Mouse (Mus musculus) stomach, postnatal 0 days (tissue): ENCODE results near the gene Atxn1. TPM values are rescaled to one million over a fixed set of nuclear protein-coding genes. Genes with fewer than 3 reads are reported as not detected.

Source experiments
- ATAC-seq: fragments of 200-750 bp; cut with Nextera tagmentation; 2 replicates; pipeline ENCODE4 v1.8.0; 2017; ENCODE audit not compliant: low FRiP score, low TSS enrichment
- DNase-seq: peaks from one replicate; pipeline ENCODE4 v3.0.0-alpha.2; 2016; ENCODE audit warnings: low spot score
- H3K27ac ChIP-seq: fragments of 300-500 bp; sonication (generic); replicated peaks from 2 replicates; pipeline ENCODE4 v1.5.1; 2014; ENCODE audit warnings: mild to moderate bottlenecking, control low read depth
- H3K27me3 ChIP-seq: fragments of 300-500 bp; sonication (generic); 2 replicates; pipeline ENCODE4 v1.6.1; 2014; ENCODE audit warnings: low read length; ENCODE audit not compliant: control insufficient read depth, insufficient read depth
- H3K36me3 ChIP-seq: fragments of 300-500 bp; sonication (generic); 2 replicates; pipeline ENCODE4 v1.6.1; 2014; ENCODE audit warnings: low read length, mixed read lengths; ENCODE audit not compliant: control insufficient read depth, insufficient read depth
- H3K4me1 ChIP-seq: fragments of 300-500 bp; sonication (generic); replicated peaks from 2 replicates; pipeline ENCODE4 v1.6.1; 2014; ENCODE audit warnings: antibody characterized with exemption; ENCODE audit not compliant: control insufficient read depth, insufficient read depth
- H3K4me2 ChIP-seq: fragments of 300-500 bp; sonication (generic); replicated peaks from 2 replicates; pipeline ENCODE4 v1.6.1; 2014; ENCODE audit warnings: low read depth, mild to moderate bottlenecking, control low read depth, moderate library complexity
- H3K4me3 ChIP-seq: fragments of 300-500 bp; sonication (generic); 2 replicates; pipeline ENCODE4 v1.5.1; 2014; ENCODE audit warnings: low read depth, low read length, control low read depth
- H3K9ac ChIP-seq: fragments of 300-500 bp; sonication (generic); 2 replicates; pipeline ENCODE4 v1.6.1; 2014; ENCODE audit warnings: mild to moderate bottlenecking, low read length, control low read depth, mixed read lengths
- H3K9me3 ChIP-seq: fragments of 300-500 bp; sonication (generic); 2 replicates; pipeline ENCODE4 v1.6.1; 2016; ENCODE audit warnings: low read length; ENCODE audit not compliant: control insufficient read depth
- CTCF ChIP-seq: IDR thresholded peaks from 2 replicates; pipeline ENCODE4 v1.5.1; 2016; ENCODE audit warnings: antibody characterized with exemption, low read depth, mild to moderate bottlenecking, moderate library complexity
- EP300 ChIP-seq: optimal IDR thresholded peaks from 2 replicates; pipeline ENCODE3; 2016; ENCODE audit warnings: antibody characterized with exemption
- WGBS: fragments of 180-500 bp; shearing (Covaris S2); extraction: QIAGEN DNeasy Blood & Tissue Kit; methylation state at CpG from one replicate; pipeline ENCODE4 v1.1.7; 2014; 5-methylcytosine and 5-hydroxymethylcytosine counted together
- polyA plus RNA-seq: library from polyadenylated mRNA; unstranded; fragments of >200 nt; fragmentation: Nextera tagmentation; extraction: Ambion mirVana; gene quantifications from 2 replicates; pipeline ENCODE4 v1.2.1, GENCODE M21; 2015

The Atxn1 gene
- polyA plus RNA-seq, 1 experiment from 2014 or later, result 7.0 TPM

- Histone ChIP-seq H3K36me3 (no peaks in the 10 kb centered on the region), H3K27ac (no peak overlapping the region), H3K4me1 (peaks cover 2% of the 10 kb centered on the region; the same call in 1 of the 2 replicates), H3K4me3 (no peak overlapping the region), H3K27me3 (no peaks in the 10 kb centered on the region), H3K9ac (no peak overlapping the region), H3K4me2 (no peak overlapping the region), H3K9me3 (no peaks in the 10 kb centered on the region)
- DNase-seq, result no peak
- ATAC-seq, result no peak
- 66% methylated on average over 6 of the region's 6 CpGs for WGBS
- no peak for TF ChIP-seq EP300
- TF ChIP-seq CTCF, result no peak
Observed at GRCm38 (mm10) chr13:45875686-45876367, 89.0 kb downstream of the Atxn1 start.

DNA sequence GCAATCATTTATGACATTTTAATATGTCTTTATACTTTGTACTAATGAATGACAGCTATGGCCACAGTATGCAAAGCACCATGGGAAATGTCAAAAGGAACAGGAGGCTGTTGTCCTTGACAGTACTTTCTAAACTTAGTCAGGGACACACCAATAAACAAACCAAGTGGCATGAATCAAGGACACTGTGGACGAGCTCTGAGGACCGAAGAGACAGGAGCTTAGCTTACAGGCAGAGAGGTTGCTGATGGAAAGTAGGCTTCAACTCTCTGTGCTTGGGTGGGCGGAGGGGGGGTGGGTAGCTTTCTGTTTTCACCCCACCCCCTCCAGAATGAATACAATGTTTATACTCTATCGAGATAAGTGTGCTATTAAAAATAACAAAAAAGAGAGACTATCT lies 90.6 kb downstream of the Atxn1 start:
- TF ChIP-seq CTCF (no peak), EP300 (no peak)
- no peak for DNase-seq
- no peaks in the 10 kb centered on the region for H3K27me3 ChIP-seq
- H3K9ac ChIP-seq, result no peak overlapping the region
- no peak overlapping the region for H3K4me2 ChIP-seq
- no peaks in the 10 kb centered on the region for H3K4me1 ChIP-seq
- no peaks in the 10 kb centered on the region for H3K9me3 ChIP-seq
- H3K4me3 ChIP-seq, result no peak overlapping the region
- no peak overlapping the region for H3K27ac ChIP-seq
- no peak for ATAC-seq
- H3K36me3 ChIP-seq, result no peaks in the 10 kb centered on the region
- 80% methylated on average over 4 of the region's 4 CpGs for WGBS

DNA sequence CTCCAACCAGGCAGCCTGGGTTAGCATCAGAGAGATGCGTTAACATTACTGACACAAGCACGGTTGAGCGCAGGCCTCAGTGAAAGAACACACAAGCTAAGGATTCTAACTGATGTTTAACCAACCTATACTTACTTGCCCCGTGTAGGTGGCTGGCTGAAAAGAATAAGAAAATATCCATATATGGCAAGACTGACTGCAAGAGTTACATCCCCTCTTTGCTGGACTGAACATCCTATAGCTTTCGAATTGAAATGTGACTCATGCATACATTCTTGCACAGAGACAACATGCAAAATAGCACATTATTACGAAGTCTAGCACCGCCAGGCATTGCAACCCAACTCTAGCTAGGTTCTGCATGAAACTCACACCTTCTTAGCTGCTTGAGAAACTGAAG lies 91.8 kb downstream of the Atxn1 start:
- ATAC-seq, result no peak
- TF ChIP-seq EP300 (no peak), CTCF (no peak)
- H3K27ac ChIP-seq, result no peak overlapping the region

DNA sequence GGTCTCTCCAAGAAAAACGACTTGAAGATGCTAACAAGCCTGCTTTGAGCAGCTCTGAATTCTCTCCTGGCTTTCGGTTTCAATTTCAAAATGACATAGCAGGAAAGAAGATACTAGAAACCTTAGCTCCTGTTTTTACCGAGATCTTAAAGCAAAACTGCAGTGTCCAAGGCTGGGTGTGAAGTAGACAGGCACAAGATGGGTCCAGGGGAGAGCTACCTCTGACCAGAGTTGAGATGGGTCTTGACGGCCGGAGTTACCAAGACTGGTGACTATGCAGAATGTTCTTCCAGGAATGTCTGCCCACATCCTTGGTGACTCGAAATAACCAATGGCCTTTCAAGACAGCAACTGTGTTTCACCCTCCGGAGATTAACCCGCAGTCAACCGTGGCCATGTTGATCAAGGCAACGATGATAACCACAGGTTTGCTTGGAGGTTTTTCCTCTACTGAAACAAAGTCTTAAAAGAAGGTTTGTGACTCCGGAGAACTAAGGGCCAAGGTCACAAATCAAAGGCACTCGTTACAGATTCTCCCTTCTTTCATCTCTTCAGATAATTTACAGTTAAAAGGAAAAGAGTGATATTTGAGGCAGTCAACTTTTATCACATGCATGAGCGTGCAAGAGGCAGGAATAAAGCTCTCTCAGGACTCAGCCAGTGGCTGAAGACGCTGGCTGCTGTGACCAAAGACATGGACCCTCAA lies 92.6 kb downstream of the Atxn1 start:
- Histone ChIP-seq H3K4me1 (peaks cover 3% of the 10 kb centered on the region; the same call in 1 of the 2 replicates), H3K9ac (peak overlapping the region; percentile 19; the same call in 1 of the 2 replicates), H3K9me3 (no peaks in the 10 kb centered on the region), H3K27me3 (no peaks in the 10 kb centered on the region), H3K36me3 (no peaks in the 10 kb centered on the region), H3K4me3 (peak overlapping the region; percentile 5; the same call in 1 of the 2 replicates), H3K27ac (peak overlapping the region; percentile 30; the same call in 1 of the 2 replicates), H3K4me2 (peak overlapping the region; percentile 12)
- TF ChIP-seq EP300 (no peak), CTCF (no peak)
- 65% methylated on average over 14 of the region's 14 CpGs for WGBS
- ATAC-seq (no peak), DNase-seq (no peak)

More for the DNA sequence above, 91.8 kb downstream of the Atxn1 start:
- no peaks in the 10 kb centered on the region for H3K36me3 ChIP-seq
- no peak overlapping the region for H3K9ac ChIP-seq
- no peaks in the 10 kb centered on the region for H3K27me3 ChIP-seq
- H3K4me2 ChIP-seq, result no peak overlapping the region
- WGBS, result 82% methylated on average over 7 of the region's 7 CpGs
- H3K4me1 ChIP-seq, result no peaks in the 10 kb centered on the region
- no peak overlapping the region for H3K4me3 ChIP-seq
- no peak for DNase-seq
- no peaks in the 10 kb centered on the region for H3K9me3 ChIP-seq

GRCm38 (mm10) chr13:45871554-45871953 lies 93.3 kb downstream of the Atxn1 start:
- Histone ChIP-seq H3K4me3 (peak overlapping the region; percentile 5; the same call in 1 of the 2 replicates), H3K27ac (no peak overlapping the region), H3K4me1 (peaks cover 3% of the 10 kb centered on the region; the same call in 1 of the 2 replicates), H3K36me3 (no peaks in the 10 kb centered on the region), H3K9me3 (no peaks in the 10 kb centered on the region), H3K4me2 (peak overlapping the region; percentile 12), H3K27me3 (no peaks in the 10 kb centered on the region), H3K9ac (no peak overlapping the region)
- no peak for TF ChIP-seq CTCF
- TF ChIP-seq EP300, result no peak
- ATAC-seq (no peak), DNase-seq (no peak)
- whole genome bisulfite sequencing, result 48% methylated on average over 7 of the region's 7 CpGs

GRCm38 (mm10) chr13:45868886-45869285 lies 95.9 kb downstream of the Atxn1 start:
- DNase-seq (no peak), ATAC-seq (no peak)
- Histone ChIP-seq H3K4me3 (no peak overlapping the region), H3K4me2 (no peak overlapping the region), H3K27me3 (no peaks in the 10 kb centered on the region), H3K27ac (no peak overlapping the region), H3K4me1 (peaks cover 3% of the 10 kb centered on the region; the same call in 1 of the 2 replicates), H3K36me3 (no peaks in the 10 kb centered on the region), H3K9ac (no peak overlapping the region), H3K9me3 (no peaks in the 10 kb centered on the region)
- TF ChIP-seq CTCF (no peak), EP300 (no peak)
- WGBS, result 82% methylated on average over 8 of the region's 8 CpGs
